Mouse (Mus musculus): ENCODE results near the gene Yap1. TPM values are rescaled to one million over a fixed set of nuclear protein-coding genes. Genes with fewer than 3 reads are reported as not detected.

Yap1 gene
- polyA plus RNA-seq, 1 experiment from 2014 or later, result 8.7 TPM

DNA sequence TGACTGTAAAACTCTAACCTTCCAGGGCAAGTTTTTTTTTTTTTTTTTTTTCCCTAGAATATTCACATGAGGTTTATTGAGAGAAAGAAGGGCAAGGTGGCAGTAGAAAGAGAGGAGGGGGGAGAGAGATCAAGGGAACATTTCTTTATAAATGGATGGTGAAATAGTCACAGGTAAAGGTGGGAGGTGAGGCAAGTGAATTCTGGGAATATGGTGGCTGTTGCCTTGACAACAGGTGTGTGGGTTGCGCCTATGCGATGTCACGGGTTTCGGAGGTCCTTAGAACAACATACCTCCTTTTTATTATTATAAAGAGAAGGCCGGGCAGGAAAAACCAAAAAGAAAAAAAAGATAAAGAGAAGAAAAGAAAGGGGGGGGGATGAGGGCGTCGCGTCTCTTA is 89.5 kb downstream of the Yap1 start:
- Histone ChIP-seq H3K27me3 (replicated peaks; ENCODE audit: control insufficient read depth, insufficient read depth, low read length) (no peaks in the 10 kb centered on the region), H3K4me3 (ENCODE audit: low read depth, low read length) (peak overlapping the region; percentile 19; the same call in 1 of the 2 replicates)

GRCm38 (mm10) chr9:7914487-7914886 is 89.9 kb downstream of the Yap1 start:
- H3K27ac ChIP-seq (ENCODE audit: low read depth, low read length), result no peak overlapping the region
- ATAC-seq (peak; percentile 95), DNase-seq (ENCODE audit: low spot score) (peak; percentile 86)
- H3K4me1 ChIP-seq (ENCODE audit: control insufficient read depth, insufficient read depth, low read length), result no peaks in the 10 kb centered on the region
- H3K4me2 ChIP-seq (ENCODE audit: low read length), result peak overlapping the region; percentile 49
- peak overlapping the region; percentile 19 for H3K4me3 ChIP-seq (ENCODE audit: low read depth, low read length)
- no peak overlapping the region; the same call in 1 of the 2 replicates for H3K9ac ChIP-seq (ENCODE audit: low read length)
- no peaks in the 10 kb centered on the region for H3K9me3 ChIP-seq (replicated peaks; ENCODE audit: control insufficient read depth, low read length)
- H3K27me3 ChIP-seq (replicated peaks; ENCODE audit: control insufficient read depth, insufficient read depth, low read length), result no peaks in the 10 kb centered on the region
- WGBS, result 4% methylated on average over 11 of the region's 11 CpGs
- H3K36me3 ChIP-seq (ENCODE audit: control insufficient read depth, insufficient read depth, low read length), result no peaks in the 10 kb centered on the region

More for the DNA sequence above, 89.5 kb downstream of the Yap1 start:
- Histone ChIP-seq H3K9ac (ENCODE audit: low read length) (no peak overlapping the region), H3K27ac (ENCODE audit: low read depth, low read length) (no peak overlapping the region), H3K9me3 (replicated peaks; ENCODE audit: control insufficient read depth, low read length) (no peaks in the 10 kb centered on the region), H3K4me2 (ENCODE audit: low read length) (peak overlapping the region; percentile 49), H3K36me3 (ENCODE audit: control insufficient read depth, insufficient read depth, low read length) (no peaks in the 10 kb centered on the region), H3K4me1 (ENCODE audit: control insufficient read depth, insufficient read depth, low read length) (no peaks in the 10 kb centered on the region)
- ATAC-seq (peak; percentile 11), DNase-seq (ENCODE audit: low spot score) (no peak)
- WGBS, result 55% methylated on average over 8 of the region's 8 CpGs

GRCm38 (mm10) chr9:7913953-7914352 is 90.4 kb downstream of the Yap1 start:
- 42% methylated on average over 19 of the region's 19 CpGs for WGBS
- Histone ChIP-seq H3K4me1 (ENCODE audit: control insufficient read depth, insufficient read depth, low read length) (no peaks in the 10 kb centered on the region), H3K4me3 (ENCODE audit: low read depth, low read length) (peak overlapping the region; percentile 19), H3K36me3 (ENCODE audit: control insufficient read depth, insufficient read depth, low read length) (no peaks in the 10 kb centered on the region), H3K27me3 (replicated peaks; ENCODE audit: control insufficient read depth, insufficient read depth, low read length) (no peaks in the 10 kb centered on the region), H3K9me3 (replicated peaks; ENCODE audit: control insufficient read depth, low read length) (no peaks in the 10 kb centered on the region), H3K27ac (ENCODE audit: low read depth, low read length) (no peak overlapping the region), H3K4me2 (ENCODE audit: low read length) (peak overlapping the region; percentile 49), H3K9ac (ENCODE audit: low read length) (no peak overlapping the region; the same call in 1 of the 2 replicates)
- DNase-seq (ENCODE audit: low spot score), result no peak
- ATAC-seq, result peak; percentile 61

DNA sequence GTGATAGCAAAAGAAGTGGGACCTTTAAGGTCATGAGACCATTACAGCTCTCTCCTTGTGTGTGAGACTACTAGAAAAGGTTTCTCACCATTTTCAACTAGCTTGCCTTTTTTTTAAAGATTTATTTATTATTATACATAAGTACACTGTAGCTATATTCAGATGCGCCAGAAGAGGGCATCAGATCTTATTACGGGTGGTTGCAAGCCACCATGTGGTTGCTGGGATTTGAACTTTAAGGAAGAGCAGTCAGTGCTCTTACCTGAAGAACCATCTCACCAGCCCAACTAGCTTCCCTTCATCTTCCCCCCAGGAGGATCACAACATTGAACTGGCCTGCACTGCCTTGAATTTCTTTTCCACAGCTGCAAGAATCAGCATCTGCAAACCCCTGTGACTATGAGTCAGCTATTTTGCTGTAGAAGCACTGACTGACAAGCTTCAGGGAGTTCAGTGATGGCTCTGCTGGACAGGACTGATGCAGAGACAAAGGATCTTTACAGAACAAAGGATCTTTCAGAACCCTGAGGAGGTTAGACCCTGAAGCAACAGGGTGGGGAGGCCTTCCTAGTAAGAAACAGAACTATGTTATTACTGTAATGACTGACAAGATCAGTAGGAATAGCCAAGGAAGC is 96.9 kb downstream of the Yap1 start:
- Histone ChIP-seq H3K36me3 (ENCODE audit: control insufficient read depth, insufficient read depth, low read length) (no peaks in the 10 kb centered on the region), H3K4me3 (ENCODE audit: low read depth, low read length) (no peak overlapping the region), H3K4me2 (ENCODE audit: low read length) (no peak overlapping the region), H3K27me3 (replicated peaks; ENCODE audit: control insufficient read depth, insufficient read depth, low read length) (no peaks in the 10 kb centered on the region), H3K27ac (ENCODE audit: low read depth, low read length) (no peak overlapping the region), H3K4me1 (ENCODE audit: control insufficient read depth, insufficient read depth, low read length) (no peaks in the 10 kb centered on the region), H3K9ac (ENCODE audit: low read length) (no peak overlapping the region), H3K9me3 (replicated peaks; ENCODE audit: control insufficient read depth, low read length) (no peaks in the 10 kb centered on the region)
- DNase-seq (ENCODE audit: low spot score), result no peak
- no peak for ATAC-seq
- 76% methylated on average over 2 of the region's 2 CpGs for WGBS

DNA sequence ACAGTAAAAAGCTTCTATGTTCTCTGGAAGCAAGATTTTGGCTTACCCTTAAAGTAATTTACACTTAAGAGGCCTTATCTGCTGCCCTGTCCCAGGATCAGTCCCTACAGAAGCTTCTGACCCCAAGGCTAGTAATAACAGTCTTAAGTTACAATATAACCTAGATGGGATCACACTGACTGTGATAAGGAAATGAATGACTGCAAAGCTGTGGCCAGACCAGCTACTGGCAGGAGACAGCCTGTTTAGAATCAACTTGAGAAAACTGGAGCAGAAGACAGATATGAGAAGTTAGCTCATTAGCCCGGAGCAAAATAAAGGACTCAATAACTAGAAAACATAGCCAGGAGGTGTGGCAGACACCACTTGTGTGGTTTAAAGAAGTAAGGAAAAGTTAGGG is 97.8 kb downstream of the Yap1 start:
- Histone ChIP-seq H3K36me3 (ENCODE audit: control insufficient read depth, insufficient read depth, low read length) (no peaks in the 10 kb centered on the region), H3K27me3 (replicated peaks; ENCODE audit: control insufficient read depth, insufficient read depth, low read length) (no peaks in the 10 kb centered on the region), H3K9ac (ENCODE audit: low read length) (no peak overlapping the region), H3K4me1 (ENCODE audit: control insufficient read depth, insufficient read depth, low read length) (no peaks in the 10 kb centered on the region), H3K27ac (ENCODE audit: low read depth, low read length) (no peak overlapping the region), H3K9me3 (replicated peaks; ENCODE audit: control insufficient read depth, low read length) (no peaks in the 10 kb centered on the region), H3K4me3 (ENCODE audit: low read depth, low read length) (no peak overlapping the region), H3K4me2 (ENCODE audit: low read length) (no peak overlapping the region)
- 75% methylated on average over 1 of the region's 1 CpGs for WGBS
- ATAC-seq (no peak), DNase-seq (ENCODE audit: low spot score) (no peak)

DNA sequence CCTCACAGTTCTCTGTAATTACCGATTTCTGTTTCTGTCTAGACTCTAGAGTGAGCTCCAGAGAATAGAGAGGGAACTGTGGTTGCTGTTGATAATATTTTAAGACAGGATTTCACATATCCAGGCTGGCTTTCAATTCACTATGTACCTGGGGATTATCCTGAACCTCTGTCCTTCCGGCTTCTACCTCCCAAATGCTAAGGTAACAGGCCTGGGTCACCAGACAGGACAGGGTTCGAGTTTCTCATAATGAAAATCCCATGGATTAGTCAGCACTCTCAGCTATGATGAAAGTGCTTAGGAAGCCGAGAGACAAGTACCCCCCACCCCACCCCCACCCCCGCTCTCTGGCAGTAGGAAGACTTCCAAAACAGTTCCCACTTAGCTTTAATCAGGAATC is 100.6 kb downstream of the Yap1 start:
- H3K4me3 ChIP-seq (ENCODE audit: low read depth, low read length), result no peak overlapping the region
- WGBS, result 79% methylated on average over 5 of the region's 5 CpGs
- no peaks in the 10 kb centered on the region for H3K4me1 ChIP-seq (ENCODE audit: control insufficient read depth, insufficient read depth, low read length)
- no peaks in the 10 kb centered on the region for H3K9me3 ChIP-seq (replicated peaks; ENCODE audit: control insufficient read depth, low read length)
- DNase-seq (ENCODE audit: low spot score) (no peak), ATAC-seq (no peak)
- H3K9ac ChIP-seq (ENCODE audit: low read length), result no peak overlapping the region
- H3K27me3 ChIP-seq (replicated peaks; ENCODE audit: control insufficient read depth, insufficient read depth, low read length), result no peaks in the 10 kb centered on the region
- no peak overlapping the region for H3K27ac ChIP-seq (ENCODE audit: low read depth, low read length)
- no peak overlapping the region for H3K4me2 ChIP-seq (ENCODE audit: low read length)
- no peaks in the 10 kb centered on the region for H3K36me3 ChIP-seq (ENCODE audit: control insufficient read depth, insufficient read depth, low read length)

GRCm38 (mm10) chr9:7903262-7903661 is 101.1 kb downstream of the Yap1 start:
- Histone ChIP-seq H3K27ac (ENCODE audit: low read depth, low read length) (peak overlapping the region; percentile 27; the same call in 1 of the 2 replicates), H3K4me2 (ENCODE audit: low read length) (no peak overlapping the region), H3K4me1 (ENCODE audit: control insufficient read depth, insufficient read depth, low read length) (no peaks in the 10 kb centered on the region), H3K27me3 (replicated peaks; ENCODE audit: control insufficient read depth, insufficient read depth, low read length) (no peaks in the 10 kb centered on the region), H3K4me3 (ENCODE audit: low read depth, low read length) (no peak overlapping the region), H3K9ac (ENCODE audit: low read length) (no peak overlapping the region), H3K36me3 (ENCODE audit: control insufficient read depth, insufficient read depth, low read length) (no peaks in the 10 kb centered on the region), H3K9me3 (replicated peaks; ENCODE audit: control insufficient read depth, low read length) (no peaks in the 10 kb centered on the region)
- DNase-seq (ENCODE audit: low spot score) (no peak), ATAC-seq (no peak)
- 91% methylated on average over 2 of the region's 2 CpGs for WGBS

GRCm38 (mm10) chr9:7902311-7902710 is 102.1 kb downstream of the Yap1 start:
- ATAC-seq (0 out of 2 replicates have a peak, but pooled peaks have one; percentile 29), DNase-seq (ENCODE audit: low spot score) (no peak)

DNA sequence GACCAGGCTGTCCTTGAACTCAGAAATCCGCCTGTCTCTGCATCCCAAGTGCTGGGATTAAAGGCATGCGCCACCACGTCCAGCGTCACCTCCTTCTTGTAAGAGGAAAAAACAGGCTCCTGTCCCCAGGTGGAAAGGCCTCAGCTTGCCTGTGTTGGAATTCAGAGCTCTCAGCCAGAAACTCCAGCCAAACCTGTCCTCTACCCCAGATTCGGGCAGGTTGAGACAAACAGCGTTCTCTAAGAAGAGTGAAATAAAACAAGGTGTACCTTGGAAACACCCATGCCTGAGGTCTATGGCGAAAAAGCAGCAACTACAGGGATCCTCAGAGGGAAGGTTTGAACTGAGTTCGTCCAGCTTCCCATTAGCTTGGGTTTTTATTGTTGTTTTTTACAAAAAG is 103.4 kb downstream of the Yap1 start:
- Histone ChIP-seq H3K4me2 (ENCODE audit: low read length) (no peak overlapping the region), H3K4me1 (ENCODE audit: control insufficient read depth, insufficient read depth, low read length) (no peaks in the 10 kb centered on the region), H3K9me3 (replicated peaks; ENCODE audit: control insufficient read depth, low read length) (no peaks in the 10 kb centered on the region), H3K9ac (ENCODE audit: low read length) (no peak overlapping the region), H3K27me3 (replicated peaks; ENCODE audit: control insufficient read depth, insufficient read depth, low read length) (no peaks in the 10 kb centered on the region), H3K27ac (ENCODE audit: low read depth, low read length) (no peak overlapping the region), H3K36me3 (ENCODE audit: control insufficient read depth, insufficient read depth, low read length) (no peaks in the 10 kb centered on the region), H3K4me3 (ENCODE audit: low read depth, low read length) (no peak overlapping the region)
- DNase-seq (ENCODE audit: low spot score) (no peak), ATAC-seq (no peak)
- 87% methylated on average over 8 of the region's 8 CpGs for WGBS

More at GRCm38 (mm10) chr9:7902311-7902710, 102.1 kb downstream of the Yap1 start:
- Histone ChIP-seq H3K4me1 (ENCODE audit: control insufficient read depth, insufficient read depth, low read length) (no peaks in the 10 kb centered on the region), H3K4me3 (ENCODE audit: low read depth, low read length) (no peak overlapping the region), H3K27me3 (replicated peaks; ENCODE audit: control insufficient read depth, insufficient read depth, low read length) (no peaks in the 10 kb centered on the region), H3K9ac (ENCODE audit: low read length) (no peak overlapping the region), H3K27ac (ENCODE audit: low read depth, low read length) (no peak overlapping the region), H3K4me2 (ENCODE audit: low read length) (no peak overlapping the region), H3K9me3 (replicated peaks; ENCODE audit: control insufficient read depth, low read length) (no peaks in the 10 kb centered on the region), H3K36me3 (ENCODE audit: control insufficient read depth, insufficient read depth, low read length) (no peaks in the 10 kb centered on the region)
- 49% methylated on average over 7 of the region's 7 CpGs for WGBS

All from forebrain, embryonic 14.5 days (tissue).